Mouse (Mus musculus): Measurements from ENCODE around the gene Lbx1.

DNA sequence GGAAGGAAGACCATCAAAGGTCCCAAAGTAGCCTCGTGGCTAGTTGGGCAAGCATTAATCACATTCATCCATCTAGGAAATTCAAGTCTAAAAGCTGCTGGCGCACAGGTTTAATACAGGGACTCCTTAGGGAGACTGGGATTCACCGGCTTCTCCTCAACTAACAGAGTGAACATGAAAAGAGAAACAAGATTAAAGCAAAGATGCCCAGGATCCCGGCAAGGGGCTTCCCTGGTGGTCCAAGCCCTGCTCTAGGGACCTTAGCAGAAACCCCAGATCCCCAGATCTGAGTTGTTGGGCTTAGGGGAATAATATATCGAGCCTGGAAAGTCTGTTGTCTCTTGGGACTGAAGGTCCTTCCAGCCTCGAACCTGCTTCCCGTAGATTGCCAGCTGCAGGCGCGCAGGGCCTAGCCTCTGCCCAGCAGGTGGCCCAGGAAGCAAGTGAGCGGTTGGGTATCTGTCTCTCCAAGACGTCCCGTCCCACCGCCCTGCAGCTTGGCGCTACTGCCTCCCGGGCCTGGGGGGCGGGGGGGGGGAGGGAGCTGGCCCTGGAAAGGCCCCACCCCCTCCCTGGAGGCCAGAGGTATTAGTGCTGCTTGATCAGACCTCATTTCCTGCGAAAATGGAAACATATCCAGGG, 13.3 kb downstream of the Lbx1 start:
- TF ChIP-seq CTCF (IDR thresholded peaks at IDR 0.05; ENCODE audit: insufficient read depth, low read length) (no peak), POLR2A (IDR thresholded peaks at IDR 0.05; ENCODE audit: borderline replicate concordance, extremely low read depth, low read depth, low read length) (no peak)

All from lung, adult 2 months (tissue).